Mouse (Mus musculus): ENCODE results near the gene Wwox. TPM values are rescaled to one million over a fixed set of nuclear protein-coding genes. Genes with fewer than 3 reads are reported as not detected.

Gene Wwox
- total RNA-seq, 1 experiment: 12.5 TPM

GRCm38 (mm10) chr8:115021731-115022130 lies 582.3 kb downstream of the Wwox start:
- no peak for DNase-seq (ENCODE audit: low read depth, low spot score)
- Histone ChIP-seq H3K4me3 (ENCODE audit: insufficient read depth in 1 of 2, low read depth in 1 of 2, low read length in 2 of 2, poor library complexity in 1 of 2, severe bottlenecking in 1 of 2) (no peak overlapping the region), H3K9ac (ENCODE audit: insufficient read depth, low read depth, low read length, poor library complexity, severe bottlenecking) (no peak overlapping the region), H3K36me3 (ENCODE audit: control insufficient read depth, insufficient read depth, low read length, poor library complexity, severe bottlenecking) (no peaks in the 10 kb centered on the region), H3K9me3 (ENCODE audit: control insufficient read depth, insufficient read depth, low read depth, low read length) (no peaks in the 10 kb centered on the region), H3K27ac (ENCODE audit: insufficient read depth, low read depth, low read length, poor library complexity, severe bottlenecking) (no peak overlapping the region), H3K4me1 (ENCODE audit: control insufficient read depth in 2 of 2, insufficient read depth in 2 of 2, low read length in 2 of 2, poor library complexity in 1 of 2) (no peaks in the 10 kb centered on the region)
- TF ChIP-seq HCFC1 (IDR thresholded peaks at IDR 0.05; ENCODE audit: borderline replicate concordance, insufficient read depth, low read length) (no peak), MAFK (IDR thresholded peaks at IDR 0.05; ENCODE audit: insufficient read depth, low read depth, low read length) (no peak), ZC3H11A (IDR thresholded peaks at IDR 0.05; ENCODE audit: borderline replicate concordance, low read depth, low read length) (no peak), ZNF384 (IDR thresholded peaks at IDR 0.05; ENCODE audit: low read depth, low read length) (no peak), CHD2 (IDR thresholded peaks at IDR 0.05; ENCODE audit: low read depth, low read length) (no peak)
- in situ Hi-C loops (cut with MboI; ENCODE audit: low sequenced_read_pairs in 2 of 2, unreplicated experiment in 2 of 2): no loop called here

- in situ Hi-C loops (cut with MboI; ENCODE audit: low sequenced_read_pairs in 2 of 2, unreplicated experiment in 2 of 2): no loop called here
- H3K9me3 ChIP-seq (ENCODE audit: control insufficient read depth, insufficient read depth, low read depth, low read length): no peaks in the 10 kb centered on the region
- no peak for DNase-seq (ENCODE audit: low read depth, low spot score)
- H3K4me1 ChIP-seq (ENCODE audit: control insufficient read depth in 2 of 2, insufficient read depth in 2 of 2, low read length in 2 of 2, poor library complexity in 1 of 2): no peaks in the 10 kb centered on the region
- no peak for TF ChIP-seq ZNF384 (IDR thresholded peaks at IDR 0.05; ENCODE audit: low read depth, low read length)
- TF ChIP-seq MAFK (IDR thresholded peaks at IDR 0.05; ENCODE audit: insufficient read depth, low read depth, low read length): no peak
- no peak for TF ChIP-seq CHD2 (IDR thresholded peaks at IDR 0.05; ENCODE audit: low read depth, low read length)
- TF ChIP-seq ZC3H11A (IDR thresholded peaks at IDR 0.05; ENCODE audit: borderline replicate concordance, low read depth, low read length): no peak
- no peak for TF ChIP-seq HCFC1 (IDR thresholded peaks at IDR 0.05; ENCODE audit: borderline replicate concordance, insufficient read depth, low read length)
- H3K27ac ChIP-seq (ENCODE audit: insufficient read depth, low read depth, low read length, poor library complexity, severe bottlenecking): no peak overlapping the region
- H3K9ac ChIP-seq (ENCODE audit: insufficient read depth, low read depth, low read length, poor library complexity, severe bottlenecking): no peak overlapping the region
- H3K4me3 ChIP-seq (ENCODE audit: insufficient read depth in 1 of 2, low read depth in 1 of 2, low read length in 2 of 2, poor library complexity in 1 of 2, severe bottlenecking in 1 of 2): no peak overlapping the region
- H3K36me3 ChIP-seq (ENCODE audit: control insufficient read depth, insufficient read depth, low read length, poor library complexity, severe bottlenecking): no peaks in the 10 kb centered on the region
These were observed 584.6 kb downstream of the Wwox start for GRCm38 (mm10) chr8:115024062-115024461.

GRCm38 (mm10) chr8:115025390-115026098 lies 586.1 kb downstream of the Wwox start:
- Histone ChIP-seq H3K4me3 (ENCODE audit: insufficient read depth in 1 of 2, low read depth in 1 of 2, low read length in 2 of 2, poor library complexity in 1 of 2, severe bottlenecking in 1 of 2) (no peak overlapping the region), H3K9ac (ENCODE audit: insufficient read depth, low read depth, low read length, poor library complexity, severe bottlenecking) (no peak overlapping the region), H3K36me3 (ENCODE audit: control insufficient read depth, insufficient read depth, low read length, poor library complexity, severe bottlenecking) (no peaks in the 10 kb centered on the region), H3K27ac (ENCODE audit: insufficient read depth, low read depth, low read length, poor library complexity, severe bottlenecking) (no peak overlapping the region), H3K9me3 (ENCODE audit: control insufficient read depth, insufficient read depth, low read depth, low read length) (no peaks in the 10 kb centered on the region), H3K4me1 (ENCODE audit: control insufficient read depth in 2 of 2, insufficient read depth in 2 of 2, low read length in 2 of 2, poor library complexity in 1 of 2) (no peaks in the 10 kb centered on the region)
- in situ Hi-C loops (cut with MboI; ENCODE audit: low sequenced_read_pairs in 2 of 2, unreplicated experiment in 2 of 2): no loop called here
- DNase-seq (ENCODE audit: low read depth, low spot score): no peak
- TF ChIP-seq ZNF384 (IDR thresholded peaks at IDR 0.05; ENCODE audit: low read depth, low read length) (no peak), ZC3H11A (IDR thresholded peaks at IDR 0.05; ENCODE audit: borderline replicate concordance, low read depth, low read length) (no peak), HCFC1 (IDR thresholded peaks at IDR 0.05; ENCODE audit: borderline replicate concordance, insufficient read depth, low read length) (no peak), CHD2 (IDR thresholded peaks at IDR 0.05; ENCODE audit: low read depth, low read length) (no peak), MAFK (IDR thresholded peaks at IDR 0.05; ENCODE audit: insufficient read depth, low read depth, low read length) (no peak)

DNA sequence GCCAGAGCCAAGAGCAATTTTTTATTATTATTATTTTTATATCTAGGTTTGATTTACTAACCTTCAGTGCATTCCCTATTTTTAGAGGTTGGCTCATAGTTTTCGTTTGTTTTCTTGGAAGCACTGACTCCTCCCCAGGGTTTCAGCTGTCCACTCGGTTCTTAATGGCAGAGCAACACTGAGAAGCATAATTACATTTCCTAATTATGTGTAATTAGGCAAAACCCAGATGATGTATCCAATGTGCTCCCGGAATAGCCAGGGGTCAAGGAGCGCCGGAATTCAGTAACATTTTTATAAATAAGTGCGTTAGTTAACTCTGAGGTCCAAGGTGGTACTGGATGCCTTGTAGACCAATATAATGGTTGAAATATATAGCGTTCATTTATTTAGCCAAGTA lies 586.7 kb downstream of the Wwox start:
- no peak for DNase-seq (ENCODE audit: low read depth, low spot score)
- Histone ChIP-seq H3K27ac (ENCODE audit: insufficient read depth, low read depth, low read length, poor library complexity, severe bottlenecking) (no peak overlapping the region), H3K4me3 (ENCODE audit: insufficient read depth in 1 of 2, low read depth in 1 of 2, low read length in 2 of 2, poor library complexity in 1 of 2, severe bottlenecking in 1 of 2) (no peak overlapping the region), H3K9ac (ENCODE audit: insufficient read depth, low read depth, low read length, poor library complexity, severe bottlenecking) (no peak overlapping the region), H3K9me3 (ENCODE audit: control insufficient read depth, insufficient read depth, low read depth, low read length) (no peaks in the 10 kb centered on the region), H3K4me1 (ENCODE audit: control insufficient read depth in 2 of 2, insufficient read depth in 2 of 2, low read length in 2 of 2, poor library complexity in 1 of 2) (no peaks in the 10 kb centered on the region), H3K36me3 (ENCODE audit: control insufficient read depth, insufficient read depth, low read length, poor library complexity, severe bottlenecking) (no peaks in the 10 kb centered on the region)
- TF ChIP-seq ZNF384 (IDR thresholded peaks at IDR 0.05; ENCODE audit: low read depth, low read length) (no peak), MAFK (IDR thresholded peaks at IDR 0.05; ENCODE audit: insufficient read depth, low read depth, low read length) (no peak), ZC3H11A (IDR thresholded peaks at IDR 0.05; ENCODE audit: borderline replicate concordance, low read depth, low read length) (no peak), CHD2 (IDR thresholded peaks at IDR 0.05; ENCODE audit: low read depth, low read length) (no peak), HCFC1 (IDR thresholded peaks at IDR 0.05; ENCODE audit: borderline replicate concordance, insufficient read depth, low read length) (no peak)
- in situ Hi-C loops (cut with MboI; ENCODE audit: low sequenced_read_pairs in 2 of 2, unreplicated experiment in 2 of 2): no loop called here

Measured in ES-E14 (cell line).